ENCODE assay signal across 18 mouse cellular contexts in the genomic region with DNA sequence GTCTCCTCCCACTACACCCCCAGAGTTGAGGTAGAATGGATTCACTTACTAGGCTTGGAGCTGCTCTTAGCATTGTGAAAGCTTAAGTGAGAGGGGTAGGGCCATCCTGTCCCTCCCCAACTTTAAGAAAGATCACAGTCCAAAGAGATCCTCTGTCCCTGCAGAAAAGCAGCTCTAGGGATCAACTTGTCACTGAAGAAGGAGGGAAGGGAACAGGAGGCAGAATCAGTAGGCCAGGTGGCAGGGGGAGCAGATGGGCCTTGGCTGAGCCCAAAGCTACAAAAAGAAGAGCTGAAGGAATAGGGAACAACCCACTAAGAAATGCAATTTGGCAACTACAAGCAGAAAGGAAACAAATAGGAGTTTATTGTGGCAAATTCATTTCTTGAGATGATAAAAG.
A peak's percentile ranks its signal among the peaks of the same experiment; 100 is the strongest.
DNase-seq lines count a peak whose midpoint lies in the region; TF ChIP-seq lines count a peak whose summit lies in the region.
"Had no signal": no experiment of that assay in that cellular context is flagged by ENCODE, and none has a peak within 500 bp of the region (broad histone marks: within the 10 kb centered on the region; RNA-seq: fewer than 3 reads in every experiment).

No protein-coding gene starts in this region.

- H3K27ac ChIP-seq in left cerebral cortex, adult 2 months = peak overlapping the region; percentile 32; the same call in 1 of the 2 replicates
- peak overlapping the region; percentile 89 for H3K27ac ChIP-seq in layer of hippocampus, adult 2 months
- H3K27ac ChIP-seq: embryonic facial prominence, embryonic 12.5 days; heart, adult 2 months; heart, embryonic 15.5 days; hindbrain, embryonic 15.5 days; neural tube, embryonic 12.5 days had no signal

- intact Hi-C loops in left cerebral cortex, adult 2 months (cut with DNase I) = loop anchor here (5.0 kb wide), 1 partner anchor 104 kb away; no protein-coding TSS in a partner anchor
- intact Hi-C loops in left cerebral cortex, postnatal 25 days (cut with DNase I) = no loop called here

- H3K4me3 ChIP-seq in left cerebral cortex, adult 2 months = no peak overlapping the region
- H3K4me3 ChIP-seq in layer of hippocampus, adult 2 months = no peak overlapping the region
- H3K4me3 ChIP-seq: embryonic facial prominence, embryonic 12.5 days; erythroblast, embryonic 14.5 days; heart, adult 2 months; heart, embryonic 15.5 days; hindbrain, embryonic 15.5 days; neural tube, embryonic 12.5 days had no signal

- no peak for TF ChIP-seq CTCF in left cerebral cortex, adult 2 months (IDR thresholded peaks at IDR 0.05)
- TF ChIP-seq CTCF in layer of hippocampus, adult 2 months (conservative IDR thresholded peaks at IDR 0.05) = no peak

- DNase-seq in cerebellum, postnatal 14 days = peak; percentile 40 to 41
- DNase-seq in cerebellum, adult 11-12 months = no peak
- no peak for DNase-seq in left cerebral cortex, adult 2 months (ENCODE audit: extremely low spot score in 1 of 2, low spot score in 2 of 2)
- no peak for DNase-seq in left cerebral cortex, postnatal 25 days (ENCODE audit: low spot score in 2 of 2)
- peak; percentile 40 to 56 for DNase-seq in layer of hippocampus, adult 2 months (ENCODE audit: low spot score in 2 of 2)
- DNase-seq in adrenal gland, postnatal 25 days = no peak
- DNase-seq in adrenal gland, postnatal 4 days (ENCODE audit: low spot score in 2 of 2) = no peak
- DNase-seq: cerebellum, adult 18-20 months; gastrocnemius, postnatal 25 days; heart, adult 2 months; heart, postnatal 4 days; liver; thymus, postnatal 4 days had no signal

Comparison
In these comparisons a context has a peak if more than half of its experiments do, and no peak if none do; other contexts are left out.
1. DNase-seq: peak in cerebellum, postnatal 14 days (2 of 2) and layer of hippocampus, adult 2 months (2 of 2); none in cerebellum, adult 11-12 months (single experiment), left cerebral cortex, adult 2 months (0 of 2), left cerebral cortex, postnatal 25 days (0 of 2), adrenal gland, postnatal 25 days (single experiment) and adrenal gland, postnatal 4 days (0 of 2).